Mouse (Mus musculus) midbrain, embryonic 12.5 days (tissue): Measurements from ENCODE around the gene Catsperd. TPM values are rescaled to one million over a fixed set of nuclear protein-coding genes. Genes with fewer than 3 reads are reported as not detected.

ENCODE experiments used
- ATAC-seq: fragments of 200-750 bp; cut with Nextera tagmentation; 2 replicates; pipeline ENCODE4 v1.8.0; 2017; ENCODE audit warnings: low read depth, moderate TSS enrichment, moderate library complexity; ENCODE audit not compliant: low FRiP score
- H3K27ac ChIP-seq: fragments of 300-500 bp; sonication (generic); replicated peaks from 2 replicates; pipeline ENCODE4 v1.5.1; 2016; ENCODE audit warnings: mild to moderate bottlenecking
- H3K27me3 ChIP-seq: fragments of 300-500 bp; sonication (generic); 2 replicates; pipeline ENCODE4 v1.6.1; 2016; ENCODE audit warnings: mild to moderate bottlenecking
- H3K36me3 ChIP-seq: fragments of 300-500 bp; sonication (generic); 2 replicates; pipeline ENCODE4 v1.6.1; 2016
- H3K4me1 ChIP-seq: fragments of 300-500 bp; sonication (generic); 2 replicates; pipeline ENCODE4 v1.6.1; 2016
- H3K4me2 ChIP-seq: fragments of 300-500 bp; sonication (generic); replicated peaks from 2 replicates; pipeline ENCODE4 v1.6.1; 2016; ENCODE audit warnings: mild to moderate bottlenecking, moderate library complexity
- H3K4me3 ChIP-seq: fragments of 300-500 bp; sonication (generic); 2 replicates; pipeline ENCODE4 v1.5.1; 2016; ENCODE audit warnings: mild to moderate bottlenecking
- H3K9ac ChIP-seq: fragments of 300-500 bp; sonication (generic); replicated peaks from 2 replicates; pipeline ENCODE4 v1.6.1; 2016; ENCODE audit warnings: mild to moderate bottlenecking, moderate library complexity
- H3K9me3 ChIP-seq: fragments of 300-500 bp; sonication (generic); 2 replicates; pipeline ENCODE4 v1.6.1; 2016; ENCODE audit warnings: mild to moderate bottlenecking
- WGBS: fragments of 180-500 bp; shearing (Covaris S2); methylation state at CpG from one replicate; pipeline ENCODE4 v1.1.7; 2016; 5-methylcytosine and 5-hydroxymethylcytosine counted together
- polyA plus RNA-seq: library from polyadenylated mRNA; unstranded; fragments of >200 nt; fragmentation: Nextera tagmentation; extraction: Ambion mirVana; gene quantifications from 2 replicates; pipeline ENCODE4 v1.2.1, GENCODE M21; 2016

The Catsperd gene
- polyA plus RNA-seq = 0.80 and 1.1 TPM in 2 replicates

DNA sequence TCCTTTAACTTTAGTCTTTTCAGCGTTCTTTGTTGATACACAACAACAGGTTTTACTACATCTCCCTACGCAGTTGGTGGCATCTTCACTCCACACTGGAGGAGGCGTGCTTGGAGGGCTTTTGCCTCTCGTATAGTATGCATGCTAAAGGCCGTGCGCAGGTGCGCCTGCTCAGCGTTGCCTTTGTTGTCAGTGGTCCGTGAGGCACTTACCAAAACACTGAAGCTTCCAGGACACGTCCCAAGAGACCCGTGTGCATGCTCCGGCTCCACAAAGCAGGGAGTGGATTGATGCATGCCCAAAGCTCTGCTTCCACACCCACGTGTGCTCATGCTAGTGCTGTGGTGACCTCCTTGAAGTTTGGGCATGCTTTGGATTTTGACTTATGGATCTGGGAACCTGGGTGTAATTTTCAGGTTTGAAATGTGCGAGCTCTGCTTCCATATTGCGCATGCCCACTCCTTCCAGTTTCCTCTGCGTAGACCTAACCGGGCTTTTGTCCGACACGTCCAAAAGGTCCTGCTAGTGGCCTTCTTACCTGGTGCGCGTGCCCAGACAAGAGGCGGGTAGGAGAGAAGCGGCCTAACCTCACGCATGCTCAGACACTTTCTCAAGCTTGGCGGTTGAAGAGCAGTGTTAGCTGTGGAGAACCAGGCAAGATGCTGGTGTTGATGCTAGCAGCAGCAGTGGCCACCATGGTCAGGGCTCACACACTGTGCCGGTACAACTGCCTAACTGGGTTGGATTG lies at the start of gene Catsperd:
Gene Catsperd, plus strand, starts transcription at position 614 of the 748 bp plus-strand sequence.
- Histone ChIP-seq H3K36me3 (peaks cover 14% of the 10 kb centered on the region; the same call in 1 of the 2 replicates), H3K9ac (peak within 1 kb of the TSS; percentile 88; the same call in 1 of the 2 replicates), H3K4me3 (peak within 1 kb of the TSS; percentile 98), H3K27ac (peak within 1 kb of the TSS; percentile 58), H3K9me3 (no peaks in the 10 kb centered on the region), H3K4me1 (peaks cover 25% of the 10 kb centered on the region), H3K4me2 (peak within 1 kb of the TSS; percentile 97), H3K27me3 (peaks cover 5% of the 10 kb centered on the region; the same call in 1 of the 2 replicates)
- ATAC-seq = peak; percentile 57
- 9% methylated on average over 26 of the region's 26 CpGs for WGBS

DNA sequence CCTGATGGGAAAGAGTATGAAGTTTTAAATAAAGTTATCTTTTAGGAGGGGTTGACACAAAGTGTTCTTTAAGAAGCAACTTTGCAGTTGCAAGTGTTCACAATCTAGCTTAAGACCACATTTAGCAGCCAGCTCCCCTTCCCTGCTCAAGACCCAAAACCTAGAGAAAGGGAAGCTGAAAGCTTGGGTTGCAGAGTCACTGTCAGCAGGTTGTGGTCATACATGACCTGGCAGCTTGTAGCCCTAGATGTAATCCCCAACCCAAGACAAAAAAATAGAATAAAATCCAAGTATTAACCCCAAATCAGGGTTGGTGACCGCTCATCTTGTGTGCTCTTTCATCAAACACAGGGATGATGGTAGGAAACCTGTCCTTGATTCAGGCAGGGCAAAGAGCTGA lies 44.9 kb upstream of the Catsperd start:
- peak overlapping the region; percentile 93 for H3K4me3 ChIP-seq
- no peak overlapping the region for H3K27ac ChIP-seq
- H3K9me3 ChIP-seq = no peaks in the 10 kb centered on the region
- H3K36me3 ChIP-seq = peaks cover 62% of the 10 kb centered on the region
- peak overlapping the region; percentile 87 for H3K4me2 ChIP-seq
- H3K27me3 ChIP-seq = no peaks in the 10 kb centered on the region
- 85% methylated on average over 1 of the region's 1 CpGs for WGBS
- peak overlapping the region; percentile 86 for H3K9ac ChIP-seq
- ATAC-seq = no peak
- H3K4me1 ChIP-seq = peaks cover 45% of the 10 kb centered on the region

DNA sequence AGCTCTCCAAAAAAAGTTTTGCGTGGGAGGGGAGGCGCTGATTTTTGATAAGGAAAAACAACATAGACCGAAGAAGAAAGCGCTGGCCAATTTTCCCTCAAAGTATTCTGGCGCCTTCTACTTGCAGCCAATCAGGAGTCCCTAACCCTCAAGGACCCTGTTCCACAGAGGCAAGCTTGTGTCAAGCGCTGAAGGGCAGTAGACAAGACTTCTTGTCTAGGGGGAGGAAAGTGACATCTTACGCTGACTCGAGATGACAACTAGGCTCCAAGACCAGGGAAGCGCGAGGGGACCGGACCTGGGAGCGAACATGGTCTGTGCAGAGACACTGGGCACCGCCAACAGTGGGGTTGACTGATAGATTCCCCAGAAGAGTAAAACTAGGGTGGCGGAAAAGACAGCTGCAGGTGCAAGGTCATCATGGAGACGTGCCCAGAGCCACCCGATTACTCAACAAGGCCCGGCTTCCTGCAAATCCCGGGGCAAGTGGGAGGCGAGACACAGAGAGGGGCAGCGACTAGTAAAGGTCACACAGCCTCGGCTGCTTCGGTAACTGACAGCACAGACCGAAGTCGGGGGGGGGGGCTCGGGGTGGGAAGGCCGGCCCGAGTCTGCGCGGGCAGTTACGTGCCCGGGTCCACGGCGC lies 44.2 kb upstream of the Catsperd start:
- peaks cover 46% of the 10 kb centered on the region for H3K4me1 ChIP-seq
- peak overlapping the region; percentile 94 for H3K27ac ChIP-seq
- peak overlapping the region; percentile 87 for H3K4me2 ChIP-seq
- 0 out of 2 replicates have a peak, but pooled peaks have one; percentile 0 for ATAC-seq
- WGBS = 5% methylated on average over 31 of the region's 33 CpGs
- peak overlapping the region; percentile 93 for H3K4me3 ChIP-seq
- H3K27me3 ChIP-seq = no peaks in the 10 kb centered on the region
- no peaks in the 10 kb centered on the region for H3K9me3 ChIP-seq
- H3K9ac ChIP-seq = peak overlapping the region; percentile 86
- peaks cover 62% of the 10 kb centered on the region for H3K36me3 ChIP-seq

DNA sequence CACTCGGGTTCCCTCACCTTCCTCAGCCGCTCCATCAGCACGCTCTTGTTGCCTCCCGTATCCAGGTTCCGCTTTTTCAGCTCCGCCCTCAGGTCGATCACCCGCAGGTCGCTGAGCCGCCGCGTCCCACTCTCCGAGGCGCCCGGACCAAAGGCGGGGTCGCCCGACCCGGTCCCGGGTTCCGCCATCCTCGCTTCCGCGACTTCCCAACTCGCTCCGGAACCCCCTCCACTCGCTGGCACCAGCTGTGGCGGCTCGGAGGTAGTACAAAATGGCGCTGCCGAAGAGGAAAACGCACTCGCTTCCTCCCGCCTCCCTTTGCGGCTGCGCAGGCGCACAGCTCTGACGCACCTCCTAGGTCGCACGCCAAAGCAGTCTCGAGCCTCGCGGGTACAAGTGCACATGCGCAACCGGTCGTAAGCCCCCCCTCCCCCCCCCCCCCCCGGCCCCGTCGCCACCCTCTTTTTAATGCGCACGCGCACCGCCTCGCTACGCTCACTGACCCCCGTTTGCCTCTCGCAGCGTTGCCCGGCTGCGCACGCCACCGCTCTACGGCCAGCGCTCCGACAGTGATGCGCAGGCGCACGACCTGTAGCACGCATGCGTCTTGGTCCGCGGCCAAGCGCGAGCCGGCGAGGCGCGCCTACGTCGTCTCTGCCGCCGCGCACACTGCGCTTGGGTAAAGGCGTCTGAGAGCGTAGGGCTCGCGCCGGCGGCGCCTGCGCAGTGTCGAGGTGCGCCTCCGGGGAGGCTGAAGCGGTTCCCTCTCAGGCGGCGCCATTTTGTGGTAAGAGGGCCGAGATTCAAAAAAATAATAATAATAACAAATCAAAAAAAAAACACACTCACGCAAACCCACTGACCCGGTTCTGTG lies 43.4 kb upstream of the Catsperd start, which contains the start of the genes Safb2 and Safb:
Gene Safb2, minus strand, starts transcription at position 329 of the 874 bp plus-strand sequence.
Gene Safb, plus strand, starts transcription at position 569 of the 874 bp plus-strand sequence.
- Histone ChIP-seq H3K4me1 (peaks cover 46% of the 10 kb centered on the region), H3K9ac (peak within 1 kb of the TSS; percentile 86), H3K36me3 (peaks cover 62% of the 10 kb centered on the region), H3K27me3 (no peaks in the 10 kb centered on the region), H3K4me2 (peak within 1 kb of the TSS; percentile 87), H3K4me3 (peak within 1 kb of the TSS; percentile 93), H3K27ac (peak within 1 kb of the TSS; percentile 94), H3K9me3 (no peaks in the 10 kb centered on the region)
- WGBS = under 1% methylated on average over 93 of the region's 101 CpGs
- peak; percentile 96 for ATAC-seq

DNA sequence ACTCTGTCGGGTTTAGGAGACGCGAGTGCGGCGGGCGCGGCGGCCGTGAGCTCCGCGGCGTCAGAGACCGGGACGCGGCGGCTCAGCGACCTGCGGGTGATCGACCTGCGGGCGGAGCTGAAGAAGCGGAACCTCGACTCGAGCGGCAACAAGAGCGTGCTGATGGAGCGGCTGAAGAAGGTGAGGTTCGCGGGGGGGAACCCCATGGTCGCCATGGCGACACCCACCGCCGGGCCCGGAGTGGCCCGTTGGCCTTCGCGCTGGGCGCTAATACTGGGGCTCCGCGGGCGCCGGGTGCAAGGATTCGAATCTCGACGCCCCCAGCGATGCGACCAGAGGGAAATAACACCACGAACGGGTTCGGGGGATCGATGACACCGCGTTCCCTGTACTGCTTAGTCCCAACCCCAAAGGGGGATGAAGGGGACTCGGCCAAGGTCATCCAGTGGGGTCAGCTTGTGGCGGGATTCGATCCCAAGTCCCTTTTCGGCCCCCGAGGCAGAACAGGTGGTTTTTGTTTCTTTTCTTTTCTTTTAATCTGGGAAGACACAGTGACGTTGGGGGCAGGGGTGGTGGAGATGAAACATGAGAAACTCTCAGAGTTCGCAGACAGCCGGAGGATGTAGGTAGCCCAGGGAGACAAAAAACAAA lies 42.6 kb upstream of the Catsperd start:
- no peaks in the 10 kb centered on the region for H3K9me3 ChIP-seq
- WGBS = under 1% methylated on average over 61 of the region's 61 CpGs
- peaks cover 63% of the 10 kb centered on the region for H3K36me3 ChIP-seq
- H3K4me1 ChIP-seq = peaks cover 49% of the 10 kb centered on the region
- ATAC-seq = peak; percentile 24
- peak overlapping the region; percentile 78 for H3K9ac ChIP-seq
- H3K4me2 ChIP-seq = peak overlapping the region; percentile 73
- peak overlapping the region; percentile 93 for H3K4me3 ChIP-seq
- peak overlapping the region; percentile 94 for H3K27ac ChIP-seq
- H3K27me3 ChIP-seq = no peaks in the 10 kb centered on the region

DNA sequence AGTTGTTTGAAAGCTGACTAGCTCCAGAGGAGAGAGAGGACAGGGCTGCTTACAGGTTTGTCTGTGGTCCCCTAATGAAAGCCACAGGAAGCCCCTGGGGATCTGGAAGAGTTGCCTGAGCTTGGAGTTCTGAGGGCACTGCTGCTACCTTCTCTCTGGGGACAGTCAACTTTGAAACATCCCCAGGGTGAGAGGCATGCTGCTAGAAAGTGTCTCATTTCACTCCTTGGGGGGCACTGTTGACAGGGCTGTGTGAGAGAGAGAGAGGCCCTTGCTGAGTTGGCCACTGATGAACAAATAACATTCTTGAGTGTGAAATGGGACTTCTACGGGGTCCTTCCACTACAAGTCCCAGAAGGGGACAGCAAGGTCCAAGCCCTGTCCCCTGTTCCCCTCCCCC lies 40.2 kb upstream of the Catsperd start:
- peaks cover 36% of the 10 kb centered on the region for H3K4me1 ChIP-seq
- H3K9me3 ChIP-seq = no peaks in the 10 kb centered on the region
- 92% methylated on average over 1 of the region's 1 CpGs for WGBS
- H3K27me3 ChIP-seq = no peaks in the 10 kb centered on the region
- H3K4me2 ChIP-seq = peak overlapping the region; percentile 22
- 0 out of 2 replicates have a peak overlapping the region, but pooled peaks have one; percentile 11 for H3K9ac ChIP-seq
- peaks cover 65% of the 10 kb centered on the region for H3K36me3 ChIP-seq
- H3K27ac ChIP-seq = no peak overlapping the region
- H3K4me3 ChIP-seq = no peak overlapping the region
- no peak for ATAC-seq

DNA sequence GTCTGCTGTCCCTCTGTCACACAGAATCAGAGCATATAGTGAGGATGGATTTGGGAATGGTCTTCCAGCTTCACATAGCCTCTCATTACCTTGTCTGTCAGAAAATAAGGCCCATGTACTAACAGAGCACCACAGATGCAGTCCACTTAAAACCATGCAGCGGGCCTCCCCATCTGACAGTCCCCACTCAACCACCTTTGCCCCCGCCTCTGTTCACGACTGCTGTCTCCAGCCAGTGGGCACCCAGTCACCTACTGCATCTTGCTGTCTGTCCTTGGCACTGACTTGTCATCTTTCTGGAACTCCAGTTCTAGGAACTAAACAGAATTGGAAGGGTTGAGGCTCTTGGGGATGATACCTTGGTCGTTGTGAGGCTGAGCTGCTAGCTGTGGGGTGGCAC lies 39.0 kb upstream of the Catsperd start:
- no peaks in the 10 kb centered on the region for H3K27me3 ChIP-seq
- no peak overlapping the region for H3K27ac ChIP-seq
- H3K4me2 ChIP-seq = no peak overlapping the region
- H3K4me1 ChIP-seq = peaks cover 27% of the 10 kb centered on the region
- no peaks in the 10 kb centered on the region for H3K9me3 ChIP-seq
- H3K9ac ChIP-seq = no peak overlapping the region
- 95% methylated on average over 4 of the region's 4 CpGs for WGBS
- H3K36me3 ChIP-seq = peaks cover 77% of the 10 kb centered on the region
- no peak for ATAC-seq
- H3K4me3 ChIP-seq = no peak overlapping the region

DNA sequence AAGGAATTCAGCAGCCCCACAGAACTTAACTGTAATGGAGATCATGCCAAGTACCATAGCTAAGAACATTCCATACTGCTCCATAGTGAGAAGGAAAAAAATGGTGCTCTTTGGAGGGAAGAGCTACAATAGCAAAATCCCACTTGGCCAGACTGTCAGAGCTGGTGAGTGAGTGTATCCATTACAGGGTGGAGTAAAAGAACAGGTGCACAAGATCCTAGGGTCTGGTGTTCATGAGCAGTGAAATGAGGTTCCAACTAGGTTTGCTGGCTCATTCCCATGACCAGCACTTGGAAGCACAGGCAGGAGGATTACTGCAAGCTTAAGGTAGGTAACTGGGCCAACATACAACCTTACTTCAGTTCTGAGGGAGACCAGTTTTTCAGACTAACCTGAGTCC lies 35.4 kb upstream of the Catsperd start:
- Histone ChIP-seq H3K9me3 (no peaks in the 10 kb centered on the region), H3K4me3 (no peak overlapping the region), H3K27me3 (no peaks in the 10 kb centered on the region), H3K27ac (no peak overlapping the region), H3K36me3 (peaks cover 99% of the 10 kb centered on the region), H3K4me1 (peaks cover 9% of the 10 kb centered on the region), H3K4me2 (no peak overlapping the region), H3K9ac (no peak overlapping the region)
- ATAC-seq = no peak

DNA sequence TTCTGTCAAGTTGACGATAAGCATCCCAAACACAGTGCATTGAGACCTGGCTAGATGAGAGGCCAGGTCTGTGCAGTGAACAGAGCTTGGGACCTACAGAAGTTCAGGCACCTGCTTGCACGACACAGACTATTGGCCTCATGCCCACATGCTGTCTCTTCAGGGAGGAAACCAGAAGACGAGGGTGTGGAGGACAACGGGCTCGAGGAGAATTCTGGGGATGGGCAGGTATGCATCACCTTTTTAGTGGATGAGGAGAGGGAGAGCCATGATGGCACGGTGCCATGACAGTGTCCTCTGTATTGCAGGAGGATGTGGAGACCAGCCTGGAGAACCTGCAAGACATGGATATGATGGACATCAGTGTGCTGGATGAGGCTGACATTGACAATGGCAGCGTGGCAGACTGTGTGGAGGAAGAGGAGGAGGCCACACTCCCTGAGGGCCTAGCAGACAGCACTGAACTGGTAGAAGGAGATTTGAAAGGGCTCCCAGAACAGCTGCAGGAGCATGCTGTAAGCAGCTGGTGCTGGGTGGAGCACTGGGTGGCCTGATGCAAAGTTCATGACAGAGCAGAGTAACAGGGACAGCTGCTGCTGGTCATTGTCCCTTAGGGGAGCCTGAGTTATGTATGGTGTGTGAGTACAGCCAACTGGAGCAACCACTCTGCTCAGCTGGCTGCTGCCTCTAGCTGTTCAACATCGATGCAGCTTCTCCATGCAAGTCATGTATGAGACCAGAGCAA lies 34.2 kb upstream of the Catsperd start:
- no peaks in the 10 kb centered on the region for H3K9me3 ChIP-seq
- H3K4me1 ChIP-seq = peaks cover 3% of the 10 kb centered on the region; the same call in 1 of the 2 replicates
- 94% methylated on average over 8 of the region's 8 CpGs for WGBS

DNA sequence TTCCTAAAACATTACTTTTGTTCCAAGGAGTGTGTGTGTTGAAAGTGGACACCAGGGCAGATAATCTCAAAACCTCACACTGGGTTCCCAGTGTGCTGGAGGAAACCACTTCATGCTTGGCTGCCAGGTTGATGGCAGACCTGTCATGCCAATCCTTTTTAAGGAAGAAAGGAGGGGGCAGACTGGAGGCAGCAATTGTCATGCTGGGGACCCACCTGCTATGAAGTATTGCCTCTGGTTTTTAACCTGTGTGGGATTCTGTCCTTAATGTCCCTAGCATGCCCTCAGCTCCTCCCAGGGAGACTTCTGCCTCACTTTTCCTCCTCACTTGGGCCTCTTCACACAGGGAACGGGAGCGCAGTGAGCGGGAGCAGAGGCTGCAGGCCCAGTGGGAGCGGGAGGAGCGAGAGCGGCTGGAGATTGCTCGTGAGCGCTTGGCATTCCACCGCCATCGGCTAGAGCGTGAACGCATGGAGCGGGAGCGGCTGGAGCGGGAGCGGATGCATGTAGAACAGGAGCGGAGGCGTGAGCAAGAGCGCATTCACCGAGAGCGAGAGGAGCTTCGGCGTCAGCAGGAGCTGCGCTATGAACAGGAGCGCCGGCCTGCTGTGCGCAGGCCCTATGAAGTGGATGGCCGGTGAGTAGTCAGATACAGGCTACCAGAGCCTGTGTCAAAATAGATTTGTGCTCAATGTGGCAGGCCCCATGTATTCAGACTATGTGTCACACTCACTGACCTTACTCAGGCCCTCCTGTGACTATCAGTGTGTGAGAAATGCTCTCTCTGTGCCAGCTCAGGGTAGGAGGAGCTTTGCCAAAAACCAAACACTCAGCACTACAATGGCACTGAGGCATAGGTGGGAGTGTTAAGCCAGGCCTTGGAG lies 24.5 kb upstream of the Catsperd start:
- Histone ChIP-seq H3K4me2 (no peak overlapping the region), H3K27me3 (no peaks in the 10 kb centered on the region), H3K9ac (no peak overlapping the region), H3K4me1 (peaks cover 4% of the 10 kb centered on the region), H3K27ac (no peak overlapping the region), H3K9me3 (no peaks in the 10 kb centered on the region), H3K4me3 (no peak overlapping the region), H3K36me3 (peaks cover 87% of the 10 kb centered on the region)
- 95% methylated on average over 28 of the region's 28 CpGs for WGBS
- ATAC-seq = no peak

More for the DNA sequence above, 34.2 kb upstream of the Catsperd start:
- 0 out of 2 replicates have a peak, but pooled peaks have one; percentile 16 for ATAC-seq
- peaks cover 96% of the 10 kb centered on the region for H3K36me3 ChIP-seq
- H3K27ac ChIP-seq = no peak overlapping the region
- no peak overlapping the region for H3K9ac ChIP-seq
- no peaks in the 10 kb centered on the region for H3K27me3 ChIP-seq
- no peak overlapping the region for H3K4me3 ChIP-seq
- no peak overlapping the region for H3K4me2 ChIP-seq
